Mouse (Mus musculus): ENCODE data around the gene Arhgap28. TPM values are rescaled to one million over a fixed set of nuclear protein-coding genes. Genes with fewer than 3 reads are reported as not detected.
"Not testable (repeated sequence)": the region's sequence is repeated elsewhere in the genome, so short reads cannot be mapped to it uniquely, and the experiment has no call there.

The Arhgap28 gene
- polyA plus RNA-seq, 1 experiment = 0.62 TPM

DNA sequence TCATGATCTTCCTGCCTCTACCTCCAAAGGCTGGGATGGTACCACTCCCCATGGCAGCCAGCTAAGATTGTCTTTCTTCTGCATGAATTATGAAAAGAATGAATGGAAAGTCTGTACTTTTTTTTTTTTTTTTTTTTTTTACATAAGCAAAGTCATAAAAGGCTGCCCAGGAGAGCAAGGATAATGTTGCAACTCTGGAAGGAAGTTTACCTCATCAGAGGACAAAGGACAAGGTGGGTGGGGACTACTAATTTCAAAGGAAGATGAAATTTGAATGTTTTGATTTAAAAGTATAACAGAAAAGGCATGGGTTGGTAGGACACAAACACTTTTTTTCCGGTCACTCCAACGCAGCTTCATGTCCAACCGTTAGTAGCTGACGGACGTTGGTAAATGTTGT, 107.5 kb downstream of the Arhgap28 start:
- no peak for DNase-seq (ENCODE audit: extremely low spot score in 1 of 2, low spot score in 1 of 2)

DNA sequence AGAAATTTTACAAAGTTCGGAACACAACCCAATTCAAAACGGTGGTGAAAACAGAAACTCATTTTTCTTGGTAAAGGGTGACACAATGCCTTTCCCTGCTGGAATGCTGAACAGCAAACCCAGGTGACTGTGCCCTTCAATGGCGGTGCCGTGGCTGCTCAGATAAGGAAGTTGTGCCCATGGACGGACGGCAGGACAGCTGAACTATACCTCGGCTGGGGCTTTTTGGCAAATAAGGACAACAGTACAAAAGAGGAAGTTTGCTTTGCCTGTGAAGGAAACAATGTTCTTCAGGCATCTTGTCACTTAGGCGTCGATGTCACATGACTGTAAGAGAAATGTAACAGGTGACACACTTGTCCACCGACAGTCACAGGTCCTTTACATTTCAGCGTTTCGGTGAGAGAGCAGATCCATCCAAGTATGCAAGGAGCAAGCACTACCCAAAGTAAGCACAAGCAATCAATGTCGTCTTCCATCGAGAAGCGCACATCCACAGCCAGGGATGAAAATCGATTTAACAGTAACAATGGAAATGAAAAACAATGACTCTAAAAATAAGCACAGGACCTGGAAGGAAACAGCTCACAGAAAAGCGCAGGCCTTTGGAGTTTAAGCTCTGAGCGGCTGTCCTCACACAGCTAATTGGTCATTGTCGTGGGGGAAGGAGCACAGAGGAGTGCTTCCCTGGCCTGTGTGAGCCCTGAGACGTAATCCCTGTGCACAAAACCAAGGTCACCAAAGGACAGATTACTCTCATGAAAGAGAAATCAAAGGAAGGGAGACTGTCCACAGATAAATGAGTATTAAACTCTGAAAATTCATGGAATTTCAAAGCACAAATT, 114.2 kb downstream of the Arhgap28 start:
- no peak for DNase-seq (ENCODE audit: extremely low spot score in 1 of 2, low spot score in 1 of 2)

DNA sequence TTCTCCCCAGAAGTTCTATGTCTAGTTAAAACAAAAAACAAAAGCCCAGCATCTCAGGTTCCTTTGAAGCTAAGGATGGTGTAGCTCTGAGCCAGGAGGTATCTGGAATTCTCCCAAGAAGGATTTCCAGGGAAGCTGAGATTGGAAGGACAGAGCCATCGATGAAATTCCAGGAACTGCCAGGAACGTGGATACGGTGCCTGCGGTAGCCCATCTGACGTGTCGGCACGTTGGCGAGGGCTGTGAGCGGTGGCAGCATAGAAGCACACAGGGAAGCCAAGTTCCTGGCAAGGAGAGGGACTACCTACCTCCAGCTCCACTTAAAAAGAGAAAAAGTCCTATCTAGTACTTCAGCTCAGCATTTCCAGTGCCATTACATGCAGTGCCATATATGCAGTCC, 115.8 kb downstream of the Arhgap28 start:
- DNase-seq (ENCODE audit: extremely low spot score in 1 of 2, low spot score in 1 of 2) = no peak

DNA sequence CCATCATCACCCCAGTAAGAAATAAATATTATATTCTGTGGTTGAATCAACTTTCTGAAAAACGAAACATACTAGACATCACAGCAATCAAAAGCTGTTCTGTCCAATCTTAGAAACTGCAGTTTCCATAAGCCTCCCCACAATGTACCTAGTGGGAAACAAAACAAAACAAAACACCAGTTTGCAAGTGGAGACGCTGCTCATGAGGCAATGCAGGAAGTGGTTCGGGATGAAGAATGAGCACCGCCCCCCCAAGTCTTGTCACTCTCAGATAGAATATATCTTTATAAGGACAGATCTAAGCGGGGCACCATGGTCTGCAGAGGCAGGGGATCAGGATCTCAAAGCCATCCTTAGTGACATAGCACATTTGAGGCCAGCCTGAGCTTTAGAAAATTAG, 117.6 kb downstream of the Arhgap28 start:
- DNase-seq (ENCODE audit: extremely low spot score in 1 of 2, low spot score in 1 of 2) = no peak

DNA sequence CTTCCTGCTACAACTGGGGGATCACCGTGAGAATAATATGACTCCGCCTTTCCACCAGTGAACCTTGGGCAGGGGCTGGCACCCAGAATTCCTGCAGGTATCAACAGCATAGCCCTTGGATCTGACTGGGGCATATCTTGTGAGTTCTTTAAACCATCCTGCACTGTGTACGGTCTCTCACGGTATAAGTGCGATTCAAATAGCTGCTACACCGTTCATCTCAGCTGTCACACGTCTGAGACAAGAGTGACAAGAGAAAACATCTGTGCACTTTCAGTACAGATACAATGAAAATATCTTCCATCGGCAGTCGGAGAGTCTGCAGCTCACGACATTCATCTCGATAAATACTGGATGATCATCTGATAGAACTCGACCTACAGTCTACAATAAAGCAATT, 126.3 kb downstream of the Arhgap28 start:
- DNase-seq (ENCODE audit: extremely low spot score in 1 of 2, low spot score in 1 of 2) = no peak

DNA sequence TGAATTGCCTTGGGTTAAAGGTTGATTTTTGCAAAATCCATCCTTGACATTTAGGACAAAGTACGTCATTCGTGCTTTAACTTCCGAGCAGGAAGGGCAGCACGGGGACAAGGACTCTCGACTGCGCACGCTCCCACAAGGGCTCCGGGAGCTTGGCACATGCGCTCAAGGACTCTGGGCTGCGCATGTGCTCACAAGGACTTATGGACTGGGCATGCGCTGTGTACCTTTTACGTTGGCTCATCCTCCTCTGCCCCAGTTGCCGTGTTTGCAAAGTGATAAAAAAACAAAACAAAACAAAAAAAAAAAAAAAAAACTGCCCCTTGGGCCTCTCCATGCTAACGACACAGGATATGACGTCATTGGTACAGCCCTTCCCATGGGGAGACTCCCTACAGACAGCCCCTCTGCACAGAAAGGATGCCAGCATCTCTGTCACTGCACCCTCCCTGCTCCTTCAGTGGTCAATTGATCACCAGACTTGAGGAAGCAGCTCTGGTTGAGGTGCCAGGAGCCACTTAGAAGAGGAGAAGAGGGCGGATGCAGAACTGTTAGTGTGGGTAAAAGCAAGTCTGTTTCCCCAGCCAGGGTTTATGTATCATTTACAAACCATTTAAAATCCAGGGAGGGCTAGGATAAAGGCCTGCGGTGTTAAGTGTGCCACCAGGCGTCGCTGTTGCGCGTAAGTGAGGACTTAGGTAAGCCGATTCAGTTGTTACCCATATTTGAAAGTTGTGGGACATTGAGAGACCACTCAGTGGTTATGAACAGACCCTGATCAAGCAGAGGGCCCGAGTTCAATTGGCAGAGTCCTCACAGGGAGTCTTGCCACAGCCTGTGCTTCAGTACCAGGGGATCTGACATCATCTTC, 134.0 kb downstream of the Arhgap28 start:
- DNase-seq (ENCODE audit: extremely low spot score in 1 of 2, low spot score in 1 of 2) = peak; percentile 38 to 89

DNA sequence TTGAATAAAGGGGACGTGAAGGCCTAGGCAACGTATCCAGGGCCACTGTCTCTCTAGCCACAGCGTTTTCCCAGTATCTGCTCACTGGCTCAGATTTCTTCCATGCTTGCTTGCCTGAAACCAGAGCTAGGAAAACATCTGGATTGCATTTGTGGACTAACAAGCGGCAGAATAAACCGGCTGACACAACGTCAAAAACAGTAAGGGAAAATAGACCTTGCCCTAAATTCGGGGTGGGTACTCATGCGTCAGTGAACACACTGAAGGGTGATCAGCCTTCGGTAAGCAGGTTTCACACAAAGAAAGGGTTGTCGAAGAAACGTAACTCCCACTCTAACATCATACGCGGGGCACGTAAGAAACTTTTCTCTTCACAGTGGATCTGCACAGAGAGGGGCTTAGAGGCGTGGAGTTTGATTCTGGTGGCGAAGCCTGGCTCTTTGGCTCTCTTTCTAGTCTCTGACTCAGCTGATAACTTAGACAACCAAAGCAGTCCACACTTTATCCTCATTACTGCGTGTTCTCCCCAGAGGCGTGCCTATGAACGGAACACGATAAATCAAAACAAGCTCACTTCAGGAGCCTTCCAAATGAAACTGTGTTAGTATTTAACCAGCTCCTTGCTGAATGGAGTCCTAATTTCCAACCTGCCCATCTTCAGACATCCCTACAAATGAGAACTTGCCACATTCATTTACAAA, 137.2 kb downstream of the Arhgap28 start:
- DNase-seq (ENCODE audit: extremely low spot score in 1 of 2, low spot score in 1 of 2) = no peak

DNA sequence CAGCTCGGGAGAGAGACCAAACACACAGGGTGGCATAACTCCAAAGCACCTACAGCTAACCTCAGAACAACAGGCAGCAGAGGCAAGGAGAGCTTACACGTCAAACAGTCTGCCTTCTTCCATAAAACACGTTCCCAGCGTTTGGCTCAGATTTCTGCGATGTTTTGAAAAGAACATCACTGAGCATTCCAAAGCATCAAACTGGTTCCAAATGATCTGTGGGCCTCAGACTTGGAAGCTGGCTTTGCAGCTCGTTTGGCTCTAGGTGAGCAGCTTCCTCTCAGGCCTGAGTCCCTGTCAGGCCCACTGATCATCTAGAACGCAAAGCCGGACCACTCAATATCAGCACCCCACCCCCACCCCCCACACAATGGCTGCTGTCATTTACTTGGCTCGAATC, 137.9 kb downstream of the Arhgap28 start:
- no peak for DNase-seq (ENCODE audit: extremely low spot score in 1 of 2, low spot score in 1 of 2)

DNA sequence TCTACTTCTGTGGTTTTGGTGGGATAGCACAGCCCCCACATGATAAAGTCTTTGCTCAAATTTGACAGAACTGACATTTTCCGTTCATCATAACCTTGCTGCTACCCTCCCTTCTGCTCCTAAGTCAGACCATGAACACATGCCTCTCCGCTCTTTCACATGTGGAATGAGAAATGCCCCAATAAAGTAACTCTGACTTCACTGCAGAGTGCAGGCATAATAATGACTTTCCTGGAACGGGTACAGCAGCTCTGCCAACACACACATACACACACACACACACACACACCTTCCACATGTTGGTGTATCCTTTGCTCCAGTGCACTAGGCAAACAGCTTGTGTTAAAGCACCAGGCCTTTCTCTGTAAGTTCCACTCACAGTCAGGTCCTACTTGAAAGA, 139.0 kb downstream of the Arhgap28 start:
- DNase-seq (ENCODE audit: extremely low spot score in 1 of 2, low spot score in 1 of 2) = no peak

DNA sequence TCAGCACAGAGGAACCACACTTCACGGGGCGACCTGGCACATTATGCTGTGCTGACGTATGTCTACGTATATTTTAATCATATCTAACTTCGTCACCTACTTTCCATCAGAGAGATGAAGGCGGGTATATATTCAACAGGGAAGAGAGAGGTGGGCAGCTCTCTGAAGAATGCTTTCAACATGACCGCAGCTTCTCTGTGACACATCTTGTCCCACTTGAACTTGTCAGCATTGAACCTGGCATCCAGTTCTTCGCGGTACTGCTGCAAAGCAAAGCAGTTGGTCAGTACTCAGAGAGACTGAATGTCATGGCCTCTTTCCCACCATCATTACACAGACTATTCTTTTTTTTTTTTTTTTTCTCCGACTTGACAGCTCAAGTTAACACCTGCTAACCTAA, 139.6 kb downstream of the Arhgap28 start:
- no peak for DNase-seq (ENCODE audit: extremely low spot score in 1 of 2, low spot score in 1 of 2)

DNA sequence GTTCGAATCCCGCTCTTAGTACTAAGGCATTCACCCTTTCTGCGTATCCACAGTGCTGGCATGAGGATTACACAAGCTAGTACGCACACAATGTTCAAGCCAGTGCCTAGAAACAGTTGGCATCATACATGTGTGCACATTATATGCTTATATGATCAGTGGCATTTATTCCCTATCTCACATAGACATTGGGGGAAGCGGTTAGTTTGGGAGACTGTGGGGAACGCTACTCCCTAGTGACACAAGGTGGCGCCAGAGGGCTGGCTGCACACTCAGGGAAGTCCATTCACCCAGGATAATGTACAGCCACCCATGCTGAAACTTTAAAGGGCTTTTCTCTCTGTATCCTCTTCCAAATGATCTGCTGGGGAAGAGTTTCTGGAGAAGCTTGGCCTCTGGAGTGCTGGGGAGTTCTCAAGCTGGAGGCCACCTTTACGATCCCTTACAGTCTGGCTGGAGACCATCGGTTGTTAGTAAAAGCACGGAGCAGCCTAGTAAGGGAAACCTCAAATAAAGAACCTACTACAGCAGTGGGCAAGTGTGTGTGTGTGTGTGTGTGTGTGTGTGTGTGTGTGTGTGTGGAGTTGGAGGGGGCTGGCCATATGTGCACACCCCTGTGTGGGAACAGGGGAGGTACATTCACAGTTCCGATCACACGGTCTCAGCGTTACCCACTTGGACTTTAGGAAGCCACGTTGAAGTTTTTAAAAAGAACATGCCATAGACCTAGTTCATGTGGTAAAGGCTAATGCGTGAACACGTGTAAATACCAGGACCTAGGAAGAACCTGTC, 142.0 kb downstream of the Arhgap28 start:
- peak; percentile 24 to 85 for DNase-seq (ENCODE audit: extremely low spot score in 1 of 2, low spot score in 1 of 2)

DNA sequence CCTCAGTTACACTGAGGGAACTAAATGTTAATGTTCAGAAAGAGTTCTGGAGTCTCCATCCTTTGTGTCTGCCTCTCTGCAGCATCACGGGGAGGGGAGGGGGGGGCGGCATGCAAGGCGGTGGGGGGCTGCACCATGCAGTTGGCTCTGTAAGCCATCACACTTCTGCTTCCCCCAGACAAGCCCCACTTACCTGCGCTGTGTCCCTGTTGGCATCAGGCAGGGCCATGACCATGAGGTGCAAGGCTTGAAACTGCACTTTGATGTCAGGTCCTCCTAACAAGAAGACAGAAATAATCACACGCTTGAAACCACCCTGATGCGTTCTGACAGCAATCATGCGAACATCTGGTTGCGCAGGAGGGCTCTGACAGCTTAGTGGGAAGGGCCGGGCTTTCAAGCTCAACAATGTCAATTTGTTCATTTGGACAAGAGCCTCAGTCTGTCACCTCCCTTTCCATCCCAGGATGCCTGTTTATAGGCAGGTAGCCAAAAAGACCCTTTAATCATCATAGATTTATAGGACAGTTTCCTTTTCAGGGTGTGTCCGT, 142.8 kb downstream of the Arhgap28 start:
- no peak for DNase-seq (ENCODE audit: extremely low spot score in 1 of 2, low spot score in 1 of 2)

DNA sequence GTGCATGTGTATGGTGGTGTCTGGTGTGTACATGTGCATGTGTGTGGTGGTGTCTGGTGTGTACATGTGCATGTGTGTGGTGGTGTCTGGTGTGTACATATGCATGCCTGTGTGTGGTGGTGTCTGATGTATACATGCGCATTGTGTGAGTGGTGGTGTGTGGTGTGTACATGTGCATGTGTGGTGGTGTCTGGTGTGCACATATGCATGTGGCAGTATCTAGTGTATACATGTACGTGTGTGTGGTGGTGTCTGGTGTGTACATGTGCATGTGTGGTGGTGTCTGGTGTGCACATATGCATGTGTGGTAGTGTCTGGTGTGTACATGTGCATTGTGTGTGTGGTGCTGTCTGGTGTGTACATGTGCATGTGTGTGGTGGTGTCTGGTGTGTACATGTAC, 162.4 kb downstream of the Arhgap28 start:
- DNase-seq (ENCODE audit: extremely low spot score in 1 of 2, low spot score in 1 of 2) = not testable (repeated sequence)

DNA sequence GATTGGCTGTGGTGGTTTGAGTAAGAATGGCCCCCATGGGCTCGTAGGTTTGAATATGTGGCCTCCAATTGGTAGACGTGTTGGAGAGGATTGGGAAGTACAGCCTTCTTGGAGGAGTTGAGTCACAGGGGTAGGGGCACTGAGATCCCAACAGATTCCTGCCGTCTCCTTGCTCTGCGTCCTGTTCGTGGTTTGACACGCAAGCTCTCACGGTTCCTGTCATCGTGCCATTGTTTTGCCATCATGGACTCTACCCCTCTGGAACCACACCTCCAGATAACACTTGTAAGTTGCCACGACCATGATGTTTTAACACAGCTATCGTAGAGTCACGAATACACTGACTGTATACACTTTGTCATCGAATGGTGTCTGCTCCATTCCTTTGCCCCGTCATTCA, 165.0 kb downstream of the Arhgap28 start:
- DNase-seq (ENCODE audit: extremely low spot score in 1 of 2, low spot score in 1 of 2) = no peak

DNA sequence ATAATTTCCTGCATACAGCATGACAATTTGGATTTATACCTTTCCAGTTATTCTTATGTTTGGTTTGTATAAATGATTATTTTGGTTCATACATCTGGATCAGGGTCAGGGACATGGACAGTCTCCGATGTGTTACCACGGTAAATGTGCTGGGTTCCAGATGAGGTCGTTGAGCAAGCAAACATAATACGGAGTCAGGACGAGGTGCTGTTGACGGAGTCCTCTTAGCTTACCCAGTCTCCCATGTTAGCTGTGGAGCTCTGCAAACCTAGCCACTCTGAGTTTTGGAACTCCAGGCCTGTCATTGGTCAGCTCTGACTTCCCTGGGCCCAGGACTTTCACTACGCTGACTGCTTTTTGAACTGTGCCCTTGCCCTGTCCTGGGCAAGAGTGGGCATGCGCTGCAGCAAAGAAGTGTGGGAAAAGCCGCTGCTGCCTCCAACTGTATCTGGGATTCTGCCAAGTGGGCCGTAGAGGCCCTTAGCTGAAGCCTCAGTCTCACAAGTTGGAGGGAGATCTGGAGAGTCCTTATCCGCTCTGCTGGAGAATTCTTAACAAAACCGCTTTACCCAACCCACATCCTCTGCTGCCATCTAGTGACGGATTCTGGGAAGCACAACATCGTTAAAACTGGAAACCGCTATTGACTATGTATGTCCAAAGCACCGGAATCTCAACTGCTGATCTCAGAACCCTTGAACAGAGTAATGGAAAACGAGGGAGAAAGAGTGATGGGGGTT, 166.4 kb downstream of the Arhgap28 start:
- DNase-seq (ENCODE audit: extremely low spot score in 1 of 2, low spot score in 1 of 2) = peak; percentile 28 to 92

DNA sequence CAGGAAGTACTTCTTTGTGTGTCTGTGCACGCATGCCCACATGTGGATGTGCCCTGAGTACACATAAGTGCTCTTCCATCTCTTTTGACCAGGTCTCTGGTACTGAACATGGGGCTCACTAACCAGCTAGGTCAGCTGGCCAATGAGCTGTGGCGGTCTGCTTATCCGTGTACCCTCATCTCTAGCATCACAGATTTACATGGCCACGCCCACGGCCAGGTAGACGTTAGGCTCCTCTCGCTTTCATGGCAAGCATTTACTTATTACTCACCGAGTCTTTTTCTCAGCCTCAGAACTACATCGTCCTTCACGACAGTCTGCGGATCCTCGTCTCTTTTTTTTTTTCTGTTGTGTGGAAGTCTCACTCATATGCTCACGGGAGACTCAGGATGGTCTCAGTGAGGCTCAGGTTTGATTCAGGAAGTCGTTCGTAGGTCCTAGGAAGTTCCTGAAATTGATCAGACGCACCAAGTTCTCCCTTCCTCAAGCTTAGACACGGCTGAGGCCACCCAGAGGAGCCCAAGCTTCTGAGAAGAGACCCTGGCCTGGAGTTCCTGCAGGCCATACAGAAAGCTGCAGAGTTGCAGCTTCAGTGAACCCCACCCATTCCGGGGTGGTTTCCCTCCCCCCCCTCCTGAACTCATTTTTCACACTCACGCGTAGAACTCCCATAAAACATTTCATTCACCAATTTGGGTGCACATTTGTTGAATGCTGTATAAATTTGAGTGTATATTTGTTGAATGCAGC, 167.6 kb downstream of the Arhgap28 start:
- no peak for DNase-seq (ENCODE audit: extremely low spot score in 1 of 2, low spot score in 1 of 2)

DNA sequence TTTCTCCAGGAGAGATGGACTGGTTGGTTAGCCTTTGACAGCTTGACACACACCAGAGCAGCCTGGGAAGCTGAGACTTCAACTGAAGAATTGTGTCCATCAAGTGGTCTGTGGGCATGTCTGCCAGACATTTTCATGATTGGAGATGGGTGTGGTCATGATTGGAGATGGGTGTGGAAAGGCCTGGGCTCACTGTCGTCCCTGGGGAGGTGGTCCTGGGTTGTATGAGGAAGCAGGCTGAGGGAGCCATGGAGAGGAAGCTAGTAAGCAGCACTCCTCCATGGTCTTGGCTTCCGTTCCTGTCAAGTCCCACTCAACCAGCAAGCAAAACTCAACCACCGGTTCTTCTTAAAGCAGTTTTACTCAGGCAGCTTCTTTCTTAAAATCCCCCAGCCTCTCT, 176.5 kb downstream of the Arhgap28 start:
- no peak for DNase-seq (ENCODE audit: extremely low spot score in 1 of 2, low spot score in 1 of 2)

DNA sequence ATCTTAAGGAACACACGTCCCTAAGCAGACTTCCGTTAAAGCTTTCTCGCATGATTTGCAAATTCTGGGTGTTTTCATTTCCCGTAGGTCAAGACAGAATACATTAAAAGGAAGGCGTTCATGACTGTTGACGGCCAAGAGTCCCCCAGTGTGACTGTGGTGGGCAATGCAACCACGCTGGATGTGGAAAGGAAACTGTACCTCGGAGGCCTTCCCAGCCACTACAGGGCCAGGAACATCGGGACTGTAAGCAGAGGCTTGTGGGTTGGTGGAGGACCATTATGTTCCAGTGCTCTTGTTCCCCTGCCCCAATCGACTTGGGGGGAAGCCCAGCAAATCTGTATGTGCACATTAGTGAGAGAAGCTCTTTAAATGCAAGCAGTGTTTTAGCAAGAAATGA, 187.0 kb downstream of the Arhgap28 start:
- DNase-seq (ENCODE audit: extremely low spot score in 1 of 2, low spot score in 1 of 2) = no peak

DNA sequence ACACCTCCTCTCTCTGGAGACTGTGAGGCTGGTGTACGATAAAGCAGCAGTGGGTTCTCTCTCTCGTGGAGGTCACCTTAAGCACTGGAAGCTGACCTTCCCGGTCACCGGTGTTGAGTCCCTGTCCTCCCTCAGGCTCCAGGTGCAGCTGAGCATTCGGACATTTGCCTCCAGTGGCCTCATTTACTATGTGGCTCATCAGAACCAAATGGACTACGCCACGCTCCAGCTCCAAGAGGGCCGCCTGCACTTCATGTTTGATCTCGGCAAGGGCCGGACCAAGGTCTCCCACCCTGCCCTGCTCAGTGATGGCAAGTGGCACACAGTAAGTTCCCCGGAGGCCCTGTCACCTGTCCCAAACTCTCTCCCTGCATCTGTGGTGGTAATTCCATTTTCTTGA, 188.2 kb downstream of the Arhgap28 start:
- DNase-seq (ENCODE audit: extremely low spot score in 1 of 2, low spot score in 1 of 2) = no peak
